Mouse (Mus musculus) hindbrain, postnatal 0 days (tissue): ENCODE data around the gene Ifrd1. TPM values are rescaled to one million over a fixed set of nuclear protein-coding genes. Genes with fewer than 3 reads are reported as not detected.

Experiments
- ATAC-seq: fragments of 200-750 bp; cut with Nextera tagmentation; 2 replicates; pipeline ENCODE4 v1.8.0; 2017; ENCODE audit warnings: mild to moderate bottlenecking, moderate TSS enrichment, moderate library complexity
- DNase-seq: peaks from one replicate; pipeline ENCODE4 v3.0.0-alpha.2; 2015; ENCODE audit warnings: low spot score
- H3K27ac ChIP-seq: fragments of 300-500 bp; sonication (generic); 2 replicates; pipeline ENCODE4 v1.5.1; 2014; ENCODE audit warnings: mild to moderate bottlenecking
- H3K27me3 ChIP-seq: fragments of 300-500 bp; sonication (generic); 2 replicates; pipeline ENCODE4 v1.6.1; 2014; ENCODE audit warnings: low read length, mixed read lengths; ENCODE audit not compliant: insufficient read depth
- H3K36me3 ChIP-seq: fragments of 300-500 bp; sonication (generic); 2 replicates; pipeline ENCODE4 v1.6.1; 2014; ENCODE audit warnings: low read length, mixed read lengths; ENCODE audit not compliant: insufficient read depth
- H3K4me1 ChIP-seq: fragments of 300-500 bp; sonication (generic); 2 replicates; pipeline ENCODE4 v1.6.1; 2014; ENCODE audit warnings: antibody characterized with exemption, low read length, mixed read lengths; ENCODE audit not compliant: insufficient read depth
- H3K4me2 ChIP-seq: fragments of 300-500 bp; sonication (generic); 2 replicates; pipeline ENCODE4 v1.6.1; 2014; ENCODE audit warnings: low read depth, mild to moderate bottlenecking, low read length, moderate library complexity, mixed read lengths
- H3K4me3 ChIP-seq: fragments of 300-500 bp; sonication (generic); 2 replicates; pipeline ENCODE4 v1.5.1; 2014; ENCODE audit warnings: low read length
- H3K9ac ChIP-seq: fragments of 300-500 bp; sonication (generic); replicated peaks from 2 replicates; pipeline ENCODE4 v1.6.1; 2014; ENCODE audit warnings: mild to moderate bottlenecking, low read length, moderate library complexity, mixed read lengths
- H3K9me3 ChIP-seq: fragments of 300-500 bp; sonication (generic); 2 replicates; pipeline ENCODE4 v1.6.1; 2016; ENCODE audit warnings: low read length, mixed read lengths
- CTCF ChIP-seq: IDR thresholded peaks from 2 replicates; pipeline ENCODE4 v1.5.1; 2016; ENCODE audit warnings: antibody characterized with exemption, control low read depth, low read depth
- WGBS: fragments of 180-500 bp; shearing (Covaris S2); extraction: QIAGEN DNeasy Blood & Tissue Kit; methylation state at CpG from one replicate; pipeline ENCODE4 v1.1.7; 2014; 5-methylcytosine and 5-hydroxymethylcytosine counted together
- polyA plus RNA-seq: library from polyadenylated mRNA; unstranded; fragments of >200 nt; fragmentation: Nextera tagmentation; extraction: Ambion mirVana; gene quantifications from 2 replicates; pipeline ENCODE4 v1.2.1, GENCODE M21; 2015
- total RNA-seq: library from RNA; depleted of rRNA; stranded (reverse); fragments of >200 nt; gene quantifications from 2 replicates; pipeline ENCODE4 v1.2.3, GENCODE M21; 2014

Gene Ifrd1
- total and polyA plus RNA-seq, 2 experiments from 2014 or later, result 36.0 to 118 TPM

DNA sequence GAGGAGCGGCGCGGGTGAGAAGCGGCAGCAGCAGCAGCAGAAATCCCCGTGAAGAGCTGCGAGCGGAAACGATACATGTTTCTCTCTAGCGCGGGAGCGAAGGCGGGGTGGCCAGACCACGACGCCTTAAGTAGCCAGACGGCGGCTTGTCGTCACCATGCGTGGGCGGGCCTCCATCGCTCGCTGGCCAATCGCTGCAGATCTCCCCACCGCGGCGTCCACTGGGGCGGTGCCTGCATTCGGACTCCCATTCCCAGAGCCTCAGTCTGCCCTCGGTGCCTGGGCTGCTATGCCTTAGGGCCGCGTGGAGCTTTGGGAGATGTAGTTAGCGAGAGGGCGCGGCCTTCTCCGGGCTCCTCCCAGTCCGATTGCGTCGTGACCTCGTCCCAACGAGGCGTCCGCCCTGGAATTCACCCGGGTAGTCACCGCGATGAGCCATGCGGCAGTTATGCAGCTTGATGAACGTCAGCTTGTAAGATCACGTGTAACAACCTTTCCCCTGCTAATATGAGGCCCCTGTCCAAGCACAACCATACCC, 25.2 kb downstream of the Ifrd1 start:
- under 1% methylated on average over 45 of the region's 47 CpGs for WGBS
- Histone ChIP-seq H3K4me1 (peaks cover 11% of the 10 kb centered on the region), H3K4me3 (peak overlapping the region; percentile 87), H3K27ac (peak overlapping the region; percentile 98), H3K27me3 (no peaks in the 10 kb centered on the region), H3K36me3 (no peaks in the 10 kb centered on the region), H3K4me2 (peak overlapping the region; percentile 76), H3K9ac (peak overlapping the region; percentile 86), H3K9me3 (no peaks in the 10 kb centered on the region)
- no peak; the same call in 1 of the 2 replicates for TF ChIP-seq CTCF
- ATAC-seq, result peak; percentile 98
- peak; percentile 99 for DNase-seq

DNA sequence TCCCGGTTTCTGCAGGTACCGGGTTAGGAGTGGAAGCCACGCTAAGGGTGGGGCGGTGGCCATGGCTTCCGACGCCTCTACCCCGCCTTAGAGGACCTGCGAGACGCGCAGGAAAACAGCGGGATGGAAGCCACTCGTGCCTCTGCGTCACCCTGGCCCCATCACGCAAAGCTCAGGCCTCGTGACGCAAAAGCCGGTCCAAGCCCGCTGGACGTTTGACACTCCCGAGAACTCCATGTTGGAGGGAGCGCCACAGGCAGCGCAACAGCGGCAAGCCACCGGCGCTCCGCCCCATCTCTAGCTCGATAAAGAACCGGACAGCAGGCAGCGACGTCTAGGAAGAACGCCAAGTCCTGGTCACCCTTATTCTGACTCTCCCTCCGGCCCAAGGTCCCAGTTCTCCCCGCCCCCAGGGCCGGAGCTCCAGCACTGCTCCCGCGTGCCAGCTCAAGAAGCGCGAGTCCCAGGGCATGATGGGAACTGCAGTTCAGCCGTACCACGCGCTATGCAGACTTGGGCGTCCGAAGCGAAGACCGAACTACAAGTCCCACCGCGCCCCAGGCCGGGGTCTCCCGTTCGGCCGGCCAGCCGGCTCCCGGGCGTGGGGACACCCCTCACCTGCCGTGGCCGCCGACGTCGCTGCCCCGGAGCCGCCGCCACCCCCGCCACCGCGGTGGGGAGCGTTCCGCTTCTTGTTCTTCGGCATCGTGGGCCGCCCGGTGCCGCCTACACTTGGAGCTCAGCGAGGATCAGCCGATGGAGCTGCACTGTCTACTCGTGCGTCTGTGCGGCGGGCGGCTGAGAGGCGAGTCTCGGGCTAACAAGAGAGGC, 25.8 kb downstream of the Ifrd1 start:
- no peaks in the 10 kb centered on the region for H3K9me3 ChIP-seq
- H3K36me3 ChIP-seq, result no peaks in the 10 kb centered on the region
- H3K4me3 ChIP-seq, result peak overlapping the region; percentile 87
- peak; percentile 98 for DNase-seq
- peak overlapping the region; percentile 98 for H3K27ac ChIP-seq
- H3K4me2 ChIP-seq, result peak overlapping the region; percentile 76
- peak; percentile 94 for ATAC-seq
- WGBS, result under 1% methylated on average over 81 of the region's 81 CpGs
- peaks cover 11% of the 10 kb centered on the region for H3K4me1 ChIP-seq
- peak overlapping the region; percentile 86 for H3K9ac ChIP-seq
- TF ChIP-seq CTCF, result peak; percentile 51
- H3K27me3 ChIP-seq, result no peaks in the 10 kb centered on the region

DNA sequence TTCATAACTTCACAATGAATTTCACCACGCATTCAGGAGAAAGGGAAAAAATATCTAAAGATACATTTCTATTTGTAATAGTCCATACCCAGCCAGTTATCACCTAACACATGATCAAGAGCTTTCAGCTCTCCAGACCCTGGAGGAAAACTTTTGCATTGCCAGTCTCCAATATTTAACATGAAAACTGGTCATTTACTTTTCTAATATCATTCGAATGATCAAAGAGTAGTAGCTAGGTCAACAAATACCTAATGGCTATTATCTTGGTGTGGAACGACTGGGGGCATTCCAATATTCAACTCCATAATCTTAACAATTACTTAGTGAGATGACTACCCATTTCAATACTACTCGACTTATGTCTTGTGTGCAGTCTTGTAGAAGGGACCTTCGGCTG, 26.7 kb downstream of the Ifrd1 start:
- WGBS, result 12% methylated on average over 5 of the region's 5 CpGs
- peak overlapping the region; percentile 87 for H3K4me3 ChIP-seq

DNA sequence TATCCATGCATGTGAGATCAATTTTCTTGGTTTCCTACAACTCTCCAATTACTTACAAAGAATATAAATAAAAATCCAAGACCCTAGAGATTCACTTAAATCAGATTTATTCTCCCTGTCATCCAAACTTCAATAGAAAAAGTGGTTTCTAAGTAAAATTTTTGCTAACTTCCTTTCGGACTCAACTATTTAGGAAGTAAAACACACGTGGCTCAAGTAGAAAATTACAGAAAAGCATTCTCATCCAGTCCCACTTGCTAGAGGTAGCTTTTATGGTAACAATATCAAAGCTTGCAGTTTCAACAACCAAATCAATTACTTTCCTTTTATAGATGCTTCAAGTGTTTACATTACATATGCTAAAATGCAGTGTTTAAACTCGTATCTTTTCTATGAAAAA, 27.4 kb downstream of the Ifrd1 start:
- peaks cover 3% of the 10 kb centered on the region; the same call in 1 of the 2 replicates for H3K36me3 ChIP-seq
- no peaks in the 10 kb centered on the region for H3K27me3 ChIP-seq
- TF ChIP-seq CTCF, result no peak
- no peak for DNase-seq
- peaks cover 11% of the 10 kb centered on the region for H3K4me1 ChIP-seq
- peak overlapping the region; percentile 76 for H3K4me2 ChIP-seq
- no peak for ATAC-seq
- H3K27ac ChIP-seq, result no peak overlapping the region
- peak overlapping the region; percentile 87 for H3K4me3 ChIP-seq
- no peaks in the 10 kb centered on the region for H3K9me3 ChIP-seq
- H3K9ac ChIP-seq, result no peak overlapping the region
- 23% methylated on average over 3 of the region's 3 CpGs for WGBS

More for the DNA sequence above, 26.7 kb downstream of the Ifrd1 start:
- ATAC-seq (no peak), DNase-seq (no peak)
- Histone ChIP-seq H3K9ac (peak overlapping the region; percentile 86), H3K4me2 (peak overlapping the region; percentile 76), H3K9me3 (no peaks in the 10 kb centered on the region), H3K27ac (0 out of 2 replicates have a peak overlapping the region, but pooled peaks have one; percentile 98), H3K27me3 (no peaks in the 10 kb centered on the region), H3K36me3 (no peaks in the 10 kb centered on the region), H3K4me1 (peaks cover 11% of the 10 kb centered on the region)
- no peak for TF ChIP-seq CTCF

DNA sequence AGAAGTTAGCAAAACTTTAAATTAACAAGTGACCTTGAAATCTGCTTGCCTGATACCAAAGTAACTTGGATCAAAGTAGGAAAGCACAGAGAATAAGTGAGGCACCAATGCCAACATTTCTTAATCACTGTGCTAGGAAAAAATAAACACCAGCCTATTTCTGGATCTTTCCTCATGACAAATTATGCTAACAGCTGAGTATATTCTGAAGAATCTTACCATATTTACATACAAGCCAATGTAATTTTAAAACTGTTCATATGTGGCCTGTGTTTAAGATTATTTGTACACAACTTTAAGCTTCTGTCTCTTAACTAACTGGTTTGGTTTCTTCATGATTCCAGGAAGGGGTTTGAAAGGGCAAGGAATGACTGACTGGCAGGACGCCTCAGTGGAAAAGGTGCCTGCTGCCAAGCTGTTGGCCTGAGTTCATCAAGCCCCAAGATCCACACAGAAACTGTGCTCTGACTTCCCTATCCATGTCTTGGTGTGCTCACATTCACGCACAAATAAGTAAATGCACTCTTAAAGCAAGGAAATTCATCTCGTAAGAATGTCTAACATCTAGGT, 28.2 kb downstream of the Ifrd1 start:
- Histone ChIP-seq H3K36me3 (peaks cover 9% of the 10 kb centered on the region; the same call in 1 of the 2 replicates), H3K9me3 (no peaks in the 10 kb centered on the region), H3K4me2 (peak overlapping the region; percentile 76), H3K27ac (0 out of 2 replicates have a peak overlapping the region, but pooled peaks have one; percentile 36), H3K4me3 (peak overlapping the region; percentile 87), H3K4me1 (peaks cover 11% of the 10 kb centered on the region), H3K27me3 (no peaks in the 10 kb centered on the region), H3K9ac (0 out of 2 replicates have a peak overlapping the region, but pooled peaks have one; percentile 17)
- TF ChIP-seq CTCF, result no peak
- no peak for ATAC-seq
- DNase-seq, result peak; percentile 37
- 27% methylated on average over 3 of the region's 3 CpGs for WGBS

DNA sequence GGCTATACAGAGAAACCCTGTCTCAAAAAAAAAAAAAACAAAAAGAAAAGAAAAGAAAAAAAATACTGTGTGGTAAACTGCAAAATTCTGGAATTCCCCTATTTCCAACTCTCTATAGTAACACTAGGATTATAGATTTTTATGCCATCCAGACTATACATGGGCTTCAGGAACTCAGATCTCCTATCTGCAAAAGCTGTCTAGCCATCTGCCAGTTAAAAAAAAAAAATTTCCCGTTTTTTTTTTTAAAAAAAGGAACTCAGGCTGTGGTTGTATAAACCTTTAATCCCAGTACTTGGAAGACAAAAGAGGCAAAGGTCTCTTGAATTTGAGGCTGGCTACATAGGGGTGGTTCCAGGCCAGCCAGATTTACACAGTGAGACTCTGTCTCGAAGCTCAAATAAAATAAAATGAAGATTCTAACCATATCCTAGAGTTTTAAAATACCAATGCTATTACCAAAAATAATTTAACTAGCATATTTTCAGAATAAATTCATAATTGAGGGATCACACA, 29.8 kb downstream of the Ifrd1 start:
- DNase-seq (no peak), ATAC-seq (no peak)
- Histone ChIP-seq H3K27ac (no peak overlapping the region), H3K9me3 (no peaks in the 10 kb centered on the region), H3K9ac (no peak overlapping the region), H3K27me3 (no peaks in the 10 kb centered on the region), H3K4me2 (no peak overlapping the region), H3K4me3 (no peak overlapping the region), H3K4me1 (peaks cover 11% of the 10 kb centered on the region), H3K36me3 (peaks cover 23% of the 10 kb centered on the region)
- 59% methylated on average over 2 of the region's 2 CpGs for WGBS
- TF ChIP-seq CTCF, result no peak
